Mouse (Mus musculus) ES-Bruce4 (cell line): Measurements from ENCODE around the gene Tmem144. TPM values are rescaled to one million over a fixed set of nuclear protein-coding genes. Genes with fewer than 3 reads are reported as not detected.

Experiments
- H3K27ac ChIP-seq: 2 replicates; pipeline ENCODE4 v1.5.1; 2012; ENCODE audit warnings: low read length, inconsistent platforms; ENCODE audit not compliant: insufficient read depth
- H3K27me3 ChIP-seq: 2 replicates; pipeline ENCODE4 v1.6.1; 2012; ENCODE audit warnings: mild to moderate bottlenecking, low read length, inconsistent platforms; ENCODE audit not compliant: control insufficient read depth, poor library complexity, insufficient read depth, severe bottlenecking
- H3K36me3 ChIP-seq: 2 replicates; pipeline ENCODE4 v1.6.1; 2012; ENCODE audit warnings: inconsistent platforms, mild to moderate bottlenecking, low read length, moderate library complexity; ENCODE audit not compliant: control insufficient read depth, poor library complexity, insufficient read depth, severe bottlenecking
- H3K4me1 ChIP-seq: one replicate; pipeline ENCODE4 v1.8.1; 2011; ENCODE audit warnings: low read length; ENCODE audit not compliant: control insufficient read depth, insufficient read depth
- H3K4me3 ChIP-seq: 2 replicates; pipeline ENCODE4 v1.5.1; 2011; ENCODE audit warnings: low read depth, mild to moderate bottlenecking, low read length
- H3K9ac ChIP-seq: 2 replicates; pipeline ENCODE4 v1.6.1; 2012; ENCODE audit warnings: low read depth, mild to moderate bottlenecking, inconsistent platforms; ENCODE audit not compliant: poor library complexity, severe bottlenecking
- H3K9me3 ChIP-seq: replicated peaks from 2 replicates; pipeline ENCODE4 v1.6.1; 2012; ENCODE audit warnings: mild to moderate bottlenecking, low read length, inconsistent platforms; ENCODE audit not compliant: control insufficient read depth, poor library complexity, insufficient read depth, severe bottlenecking
- CTCF ChIP-seq: IDR thresholded peaks from one replicate; pipeline ENCODE4 v1.8.1; 2011; ENCODE audit warnings: low read depth, low read length
- EP300 ChIP-seq: IDR thresholded peaks from 2 replicates; pipeline ENCODE4 v1.6.1; 2011; ENCODE audit warnings: low read depth, low read length; ENCODE audit not compliant: insufficient read depth
- POLR2A ChIP-seq: IDR thresholded peaks from one replicate; pipeline ENCODE4 v1.8.1; 2011; ENCODE audit warnings: low read length; ENCODE audit not compliant: insufficient read depth
- polyA plus RNA-seq: library from polyadenylated mRNA; stranded (reverse); fragments of >200 nt; gene quantifications from 2 replicates; pipeline ENCODE4 v1.2.4, GENCODE M21; 2011; ENCODE audit warnings: low read depth; ENCODE audit not compliant: missing spikeins, insufficient read depth, insufficient read length

Gene Tmem144
- polyA plus RNA-seq, 1 experiment = 15.8 TPM

DNA sequence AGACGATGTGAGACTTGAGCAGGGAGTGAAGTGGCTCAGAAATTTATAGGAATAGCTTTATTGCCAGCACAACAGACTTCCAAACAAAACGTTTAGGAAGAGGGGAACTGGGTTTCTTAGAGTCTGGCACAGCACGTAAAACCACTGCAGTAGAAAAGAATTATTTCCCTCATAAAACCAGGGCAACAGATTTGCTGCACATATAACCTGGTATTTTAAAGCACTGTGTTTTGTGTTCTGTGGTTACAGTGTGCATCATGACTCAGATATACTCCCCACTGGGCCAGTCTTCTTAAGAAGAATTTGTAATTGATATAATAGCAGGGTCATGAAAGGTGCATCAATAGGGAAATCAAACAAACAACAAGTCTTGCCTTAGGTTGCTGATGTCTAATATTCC lies 62.2 kb downstream of the Tmem144 start:
- no peaks in the 10 kb centered on the region for H3K4me1 ChIP-seq
- H3K36me3 ChIP-seq = no peaks in the 10 kb centered on the region
- H3K9ac ChIP-seq = no peak overlapping the region
- no peaks in the 10 kb centered on the region for H3K9me3 ChIP-seq
- no peaks in the 10 kb centered on the region for H3K27me3 ChIP-seq
- TF ChIP-seq POLR2A (no peak), EP300 (no peak), CTCF (no peak)
- no peak overlapping the region for H3K27ac ChIP-seq
- no peak overlapping the region for H3K4me3 ChIP-seq

DNA sequence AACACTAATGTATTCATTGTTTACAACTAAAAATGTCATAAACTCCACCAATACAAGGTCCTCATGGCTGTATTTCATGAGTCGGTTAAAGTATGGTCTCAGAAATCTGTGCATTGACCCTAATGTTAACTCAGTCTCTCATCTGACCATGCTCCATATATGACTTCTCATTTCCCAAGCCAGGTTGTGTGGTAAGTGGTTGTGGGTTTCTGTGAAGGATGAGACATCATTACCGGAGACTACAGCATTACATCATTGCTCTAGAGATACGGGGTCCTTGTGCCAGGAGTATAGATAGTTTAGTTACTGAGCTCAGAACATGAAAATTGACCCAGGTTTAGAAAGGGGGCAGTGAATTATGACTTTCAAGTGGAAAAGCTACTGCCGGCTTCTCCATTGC lies 63.0 kb downstream of the Tmem144 start:
- Histone ChIP-seq H3K27me3 (no peaks in the 10 kb centered on the region), H3K27ac (no peak overlapping the region), H3K9me3 (no peaks in the 10 kb centered on the region), H3K4me1 (no peaks in the 10 kb centered on the region), H3K9ac (no peak overlapping the region), H3K4me3 (no peak overlapping the region), H3K36me3 (no peaks in the 10 kb centered on the region)
- no peak for TF ChIP-seq CTCF
- TF ChIP-seq POLR2A = no peak
- no peak for TF ChIP-seq EP300

DNA sequence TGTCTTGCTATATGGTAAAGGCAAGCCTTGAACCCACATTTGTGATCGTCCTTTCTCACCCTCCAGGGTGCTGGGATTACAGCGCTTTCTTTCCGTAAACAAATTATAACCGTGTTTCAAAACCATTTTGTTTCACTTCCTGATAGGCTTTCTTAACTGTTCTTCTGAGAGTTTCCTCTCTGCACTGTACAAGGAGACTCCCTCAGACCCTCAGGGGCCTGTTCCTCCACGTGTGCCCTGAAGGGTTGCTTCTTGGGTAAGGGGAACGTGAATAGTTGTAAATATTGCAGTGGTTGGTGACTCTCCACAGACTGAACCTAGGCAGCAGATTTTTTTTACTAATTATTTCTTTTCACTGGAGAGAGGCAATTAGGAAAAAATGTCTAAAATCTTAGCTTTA lies 63.6 kb downstream of the Tmem144 start:
- Histone ChIP-seq H3K4me1 (no peaks in the 10 kb centered on the region), H3K9me3 (no peaks in the 10 kb centered on the region), H3K27me3 (no peaks in the 10 kb centered on the region), H3K9ac (no peak overlapping the region), H3K27ac (no peak overlapping the region), H3K36me3 (no peaks in the 10 kb centered on the region), H3K4me3 (no peak overlapping the region)
- no peak for TF ChIP-seq EP300
- no peak for TF ChIP-seq POLR2A
- no peak for TF ChIP-seq CTCF

DNA sequence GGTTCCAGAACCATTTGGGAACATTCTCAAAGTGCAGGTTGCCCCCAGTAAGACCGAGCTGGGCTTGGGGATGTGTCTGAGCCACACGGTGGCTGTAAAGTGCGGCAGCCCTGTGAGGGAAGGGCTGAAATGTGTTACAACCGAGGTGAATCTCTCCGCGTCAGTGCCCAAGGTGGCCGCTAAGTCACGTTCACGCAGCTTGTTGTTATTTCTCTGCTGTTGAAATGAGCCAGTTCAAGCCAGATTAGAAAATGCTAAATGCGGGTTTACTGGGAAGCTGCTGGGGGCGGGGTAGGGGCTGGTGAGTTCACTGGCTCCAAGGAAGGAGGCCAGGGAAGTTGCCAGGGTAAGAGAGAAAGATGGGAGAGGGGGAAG lies 68.2 kb downstream of the Tmem144 start:
- no peak for TF ChIP-seq CTCF
- no peak for TF ChIP-seq EP300
- TF ChIP-seq POLR2A = no peak
- Histone ChIP-seq H3K9ac (no peak overlapping the region), H3K4me3 (peak overlapping the region; percentile 36)

DNA sequence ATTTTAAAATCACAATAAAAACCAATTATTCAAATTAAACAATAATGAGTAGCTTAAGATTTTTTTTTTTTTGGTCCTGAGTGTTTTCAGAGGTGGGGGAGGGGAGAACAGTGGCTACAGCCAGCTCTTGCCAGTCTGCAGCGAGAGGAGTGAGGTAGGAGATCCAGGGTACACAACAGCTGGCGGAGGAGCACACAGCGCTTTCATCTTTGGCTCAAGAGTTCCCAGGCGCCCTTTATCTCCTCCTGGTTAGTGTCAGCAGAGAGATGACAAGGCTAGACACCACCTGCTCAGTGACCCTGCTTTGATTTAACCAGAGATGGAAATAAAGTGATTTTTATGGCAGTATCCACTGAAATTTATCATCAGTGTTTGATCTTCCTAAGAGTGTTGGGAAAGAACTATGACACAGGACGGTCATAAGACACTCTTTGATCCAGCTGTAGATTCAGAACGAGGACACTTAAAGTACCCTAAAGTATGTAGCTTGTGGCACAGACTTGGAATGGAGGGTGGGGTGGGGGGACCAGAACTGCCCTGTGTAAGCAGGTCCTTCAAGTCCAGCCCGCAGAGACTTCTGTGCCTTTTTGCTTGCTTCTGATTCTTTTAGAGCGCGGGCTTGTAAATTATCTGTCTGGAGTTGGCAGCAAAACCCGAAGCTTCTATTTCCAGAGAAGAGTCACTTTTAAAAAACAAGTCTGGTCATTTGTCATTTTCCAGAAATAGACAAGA lies 68.8 kb downstream of the Tmem144 start:
- Histone ChIP-seq H3K4me3 (no peak overlapping the region), H3K27me3 (no peaks in the 10 kb centered on the region), H3K9me3 (no peaks in the 10 kb centered on the region), H3K27ac (no peak overlapping the region), H3K9ac (no peak overlapping the region), H3K36me3 (no peaks in the 10 kb centered on the region), H3K4me1 (no peaks in the 10 kb centered on the region)
- no peak for TF ChIP-seq CTCF
- TF ChIP-seq POLR2A = no peak
- no peak for TF ChIP-seq EP300

More for the DNA sequence above, 68.2 kb downstream of the Tmem144 start:
- H3K4me1 ChIP-seq = no peaks in the 10 kb centered on the region
- no peaks in the 10 kb centered on the region for H3K36me3 ChIP-seq
- no peak overlapping the region for H3K27ac ChIP-seq
- no peaks in the 10 kb centered on the region for H3K27me3 ChIP-seq
- H3K9me3 ChIP-seq = no peaks in the 10 kb centered on the region

DNA sequence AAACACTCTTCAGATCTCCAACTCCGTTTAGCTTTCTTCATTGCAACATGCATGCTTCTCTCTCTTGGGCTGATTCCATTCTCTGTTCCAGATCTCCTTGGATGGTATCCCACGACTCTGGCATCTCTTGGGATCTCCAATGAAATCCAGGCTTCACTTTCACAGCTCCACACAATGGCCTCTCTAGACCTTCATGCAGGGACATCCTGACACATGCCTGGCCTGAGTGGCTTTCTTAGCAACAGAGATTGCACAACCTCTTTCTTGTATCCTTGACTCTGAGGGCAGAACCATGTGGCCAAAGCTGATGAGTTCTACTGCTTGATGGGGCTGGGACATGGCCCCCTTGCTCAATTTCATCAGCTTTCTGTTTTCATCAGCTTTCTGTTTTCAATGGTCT lies 79.9 kb downstream of the Tmem144 start:
- TF ChIP-seq POLR2A (no peak), CTCF (no peak), EP300 (no peak)
- Histone ChIP-seq H3K36me3 (no peaks in the 10 kb centered on the region), H3K4me3 (no peak overlapping the region), H3K4me1 (no peaks in the 10 kb centered on the region), H3K9ac (no peak overlapping the region), H3K27ac (no peak overlapping the region), H3K9me3 (no peaks in the 10 kb centered on the region), H3K27me3 (no peaks in the 10 kb centered on the region)

Other genes with a start within 250 kb of the Tmem144 start
- 13.9 and 15.8 TPM in 2 replicates for gene 4930579G24Rik, start 223.7 kb downstream of the Tmem144 start, polyA plus RNA-seq
- gene Etfdh, start 223.3 kb downstream of the Tmem144 start, polyA plus RNA-seq = 28.7 and 30.2 TPM in 2 replicates
- not detected in 2 replicates for gene Rxfp1, start 114.9 kb downstream of the Tmem144 start, polyA plus RNA-seq
- 9.8 and 10.9 TPM in 2 replicates for gene Fam198b, start 31.8 kb upstream of the Tmem144 start, polyA plus RNA-seq